Mouse (Mus musculus) gonadal fat pad, adult 2 months (tissue): ENCODE measurements around the gene Capn7. TPM values are rescaled to one million over a fixed set of nuclear protein-coding genes. Genes with fewer than 3 reads are reported as not detected.

ENCODE experiments used
- DNase-seq: peaks from one replicate; pipeline ENCODE4 v3.0.0-alpha.2; 2012; ENCODE audit warnings: low read depth
- polyA plus RNA-seq: library from polyadenylated mRNA; depleted of rRNA; stranded (reverse); fragments of >200 nt; gene quantifications from 2 replicates; pipeline ENCODE4 v1.2.3, GENCODE M21; 2012; rRNA removed

Capn7 gene
- polyA plus RNA-seq, 1 experiment = 21.6 TPM

GRCm38 (mm10) chr14:31413475-31414086 is 77.1 kb downstream of the Capn7 start:
- DNase-seq = no peak

- no peak for DNase-seq
Observed at GRCm38 (mm10) chr14:31414235-31414966, 78.0 kb downstream of the Capn7 start.

GRCm38 (mm10) chr14:31414967-31415376 is 78.5 kb downstream of the Capn7 start:
- no peak for DNase-seq

- no peak for DNase-seq
Observed at GRCm38 (mm10) chr14:31416411-31416810, 80.0 kb downstream of the Capn7 start.

- no peak for DNase-seq
Observed at GRCm38 (mm10) chr14:31416835-31417549, 80.6 kb downstream of the Capn7 start.

- no peak for DNase-seq
Observed at GRCm38 (mm10) chr14:31419279-31419678, 82.8 kb downstream of the Capn7 start.

GRCm38 (mm10) chr14:31420135-31420534 is 83.7 kb downstream of the Capn7 start:
- DNase-seq = no peak

- no peak for DNase-seq
Observed at GRCm38 (mm10) chr14:31420562-31420961, 84.1 kb downstream of the Capn7 start.

GRCm38 (mm10) chr14:31420985-31421384 is 84.5 kb downstream of the Capn7 start:
- no peak for DNase-seq

Other genes with a start within 250 kb of the Capn7 start
- 43.9 and 61.7 TPM in 2 replicates for gene Smim4, start 207.7 kb upstream of the Capn7 start, polyA plus RNA-seq
- gene Nt5dc2, start 205.6 kb upstream of the Capn7 start, polyA plus RNA-seq = 58.8 and 67.0 TPM in 2 replicates
- gene Stab1, start 168.0 kb upstream of the Capn7 start, polyA plus RNA-seq = 74.0 and 97.3 TPM in 2 replicates
- 0.25 and 1.0 TPM in 2 replicates for gene Tnnc1, start 128.3 kb upstream of the Capn7 start, polyA plus RNA-seq
- 323 and 342 TPM in 2 replicates for gene Nisch, start 119.7 kb upstream of the Capn7 start, polyA plus RNA-seq
- 11.8 and 13.5 TPM in 2 replicates for gene Sema3g, start 118.8 kb upstream of the Capn7 start, polyA plus RNA-seq
- 9.9 and 13.5 TPM in 2 replicates for gene Phf7, start 85.3 kb upstream of the Capn7 start, polyA plus RNA-seq
- gene Bap1, start 85.2 kb upstream of the Capn7 start, polyA plus RNA-seq = 51.3 and 57.0 TPM in 2 replicates
- gene Dnah1, start 12.7 kb upstream of the Capn7 start, polyA plus RNA-seq = 1.7 and 2.4 TPM in 2 replicates
- gene Sh3bp5, start 99.4 kb downstream of the Capn7 start, polyA plus RNA-seq = 25.2 and 29.3 TPM in 2 replicates
- gene Eaf1, start 157.8 kb downstream of the Capn7 start, polyA plus RNA-seq = 30.8 and 35.4 TPM in 2 replicates
- 8.5 and 9.3 TPM in 2 replicates for gene Mettl6, start 158.4 kb downstream of the Capn7 start, polyA plus RNA-seq